ENCODE assay signal across 19 mouse cellular contexts in the genomic region with DNA sequence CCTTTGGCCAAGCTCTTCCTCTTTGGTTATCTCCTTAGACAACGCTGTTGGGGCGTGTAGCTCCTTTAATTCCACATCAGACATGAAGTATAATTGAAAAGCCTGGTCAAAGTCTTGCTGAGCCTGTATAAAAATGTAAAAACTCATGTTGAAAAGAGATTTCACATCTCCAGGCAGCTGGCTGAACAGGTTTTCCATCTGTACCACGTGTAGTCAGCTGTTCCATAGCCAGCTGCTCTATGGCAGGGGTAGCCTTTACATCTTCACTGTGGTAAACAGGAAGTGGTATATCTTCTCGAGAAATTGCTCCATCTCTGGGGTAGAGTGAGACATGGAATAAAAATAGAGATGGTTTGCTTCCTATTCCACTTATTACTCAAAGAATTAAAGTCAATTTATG. TPM values are rescaled to one million over a fixed set of nuclear protein-coding genes. Genes with fewer than 3 reads are reported as not detected.
DNase-seq lines count a peak whose midpoint lies in the region; ATAC-seq and TF ChIP-seq lines count a peak whose summit lies in the region.
"Had no signal": no experiment of that assay in that cellular context is flagged by ENCODE, and none has a peak within 500 bp of the region (broad histone marks: within the 10 kb centered on the region; RNA-seq: fewer than 3 reads in every experiment).

No protein-coding gene starts in this region.

- peaks cover 5% of the 10 kb centered on the region for H3K4me1 ChIP-seq in thymus, adult 2 months (replicated peaks; ENCODE audit: control insufficient read depth, insufficient read depth, low read length)
- no peaks in the 10 kb centered on the region for H3K4me1 ChIP-seq in midbrain, postnatal 0 days (ENCODE audit: insufficient read depth, low read length)

- no peaks in the 10 kb centered on the region for H3K27me3 ChIP-seq in thymus, adult 2 months (ENCODE audit: control insufficient read depth, insufficient read depth, low read length)
- no peaks in the 10 kb centered on the region for H3K27me3 ChIP-seq in midbrain, postnatal 0 days (ENCODE audit: insufficient read depth, low read length)

- no peaks in the 10 kb centered on the region for H3K36me3 ChIP-seq in thymus, adult 2 months (ENCODE audit: control insufficient read depth, insufficient read depth, low read length)
- no peaks in the 10 kb centered on the region for H3K36me3 ChIP-seq in midbrain, postnatal 0 days (ENCODE audit: insufficient read depth, low read length)

- ATAC-seq in activated CD4-positive, CD25-positive, alpha-beta regulatory T cell, adult 4 months = peak; percentile 99
- ATAC-seq in megakaryocyte progenitor cell, adult 5-6 weeks (replicated peaks; ENCODE audit: poor library complexity) = peak; percentile 97
- ATAC-seq in midbrain, postnatal 0 days (ENCODE audit: low FRiP score) = no peak

- peak overlapping the region; percentile 96; the same call in 1 of the 2 replicates for H3K27ac ChIP-seq in thymus, adult 2 months (ENCODE audit: control insufficient read depth, insufficient read depth, low read length)
- H3K27ac ChIP-seq in midbrain, postnatal 0 days (ENCODE audit: low read depth, low read length) = no peak overlapping the region
- H3K27ac ChIP-seq: hindbrain, embryonic 14.5 days had no signal

- no peak for TF ChIP-seq POLR2A in thymus, adult 2 months (IDR thresholded peaks at IDR 0.05; ENCODE audit: control insufficient read depth, extremely low read depth, insufficient read depth, low read length, poor library complexity)

- no peak for TF ChIP-seq CTCF in thymus, adult 2 months (IDR thresholded peaks at IDR 0.05; ENCODE audit: borderline replicate concordance, control insufficient read depth, extremely low read depth, insufficient read depth, low read length, poor library complexity)
- TF ChIP-seq CTCF in midbrain, postnatal 0 days (IDR thresholded peaks at IDR 0.05) = no peak

- H3K4me2 ChIP-seq in midbrain, postnatal 0 days (ENCODE audit: low read depth, low read length, poor library complexity, severe bottlenecking) = no peak overlapping the region
- H3K4me2 ChIP-seq: hindbrain, embryonic 14.5 days had no signal

- no peak overlapping the region for H3K4me3 ChIP-seq in thymus, adult 2 months (ENCODE audit: control insufficient read depth, insufficient read depth, low read length)
- H3K4me3 ChIP-seq in midbrain, postnatal 0 days (ENCODE audit: low read depth, low read length) = no peak overlapping the region

- peak; percentile 44 for DNase-seq in thymus, adult 2 months
- DNase-seq in thymus, postnatal 4 days = no peak
- no peak for DNase-seq in left cerebral cortex, postnatal 25 days (ENCODE audit: low spot score in 2 of 2)
- no peak for DNase-seq in kidney, adult 18-20 months
- no peak for DNase-seq in midbrain, postnatal 0 days (ENCODE audit: low spot score)
- DNase-seq: adrenal gland, postnatal 10 days; cerebellum, adult 2 months; gastrocnemius, postnatal 10 days; heart, postnatal 10 days; kidney, adult 11 months; kidney, postnatal 36 days; layer of hippocampus, adult 9-11 months; liver; lung, adult 18-20 months; lung, postnatal 36 days; midbrain, embryonic 14.5 days had no signal

- no peak overlapping the region for H3K9ac ChIP-seq in midbrain, postnatal 0 days (replicated peaks; ENCODE audit: low read length, poor library complexity, severe bottlenecking)
- H3K9ac ChIP-seq: hindbrain, embryonic 14.5 days had no signal

- H3K9me3 ChIP-seq in midbrain, postnatal 0 days (ENCODE audit: low read length) = no peaks in the 10 kb centered on the region

- 38% methylated on average over 4 of the region's 4 CpGs for WGBS in thymus, adult 2 months
- 56% methylated on average over 4 of the region's 4 CpGs for WGBS in midbrain, postnatal 0 days

- intact Hi-C loops in left cerebral cortex, postnatal 25 days (cut with DNase I) = no loop called here

RNA-seq across cellular contexts. Expression of a gene that starts 22.1 kb away (rescaled TPM):
- polyA plus RNA-seq in thymus, adult 2 months (2012; rRNA removed) = 52.7 and 62.9 TPM in 2 replicates
- polyA plus RNA-seq in activated CD4-positive, CD25-positive, alpha-beta regulatory T cell, adult 4 months (2017; shearing (Covaris generic)) = 10 to 100 TPM; 23.7 to 24.2 TPM
- 35.9 and 37.9 TPM in 2 replicates for total RNA-seq in megakaryocyte progenitor cell, adult 5-6 weeks (2015)
- 30.2 and 35.3 TPM in 2 replicates for total RNA-seq in megakaryocyte progenitor cell, adult 5-6 weeks (2017)
- total RNA-seq in left cerebral cortex, postnatal 25 days (2021) = 10 to 100 TPM; 50.6 to 56.9 TPM
- total RNA-seq in midbrain, postnatal 0 days (2014; rRNA removed) = 56.0 and 59.8 TPM in 2 replicates
- polyA plus RNA-seq in midbrain, postnatal 0 days (2015; fragmentation: Nextera tagmentation; extraction: Ambion mirVana) = 13.4 and 15.8 TPM in 2 replicates
